Mouse (Mus musculus): ENCODE results near the gene Clasp2.

GRCm38 (mm10) chr9:113924883-113925282 is 183.6 kb downstream of the Clasp2 start:
- TF ChIP-seq POLR2A (IDR thresholded peaks at IDR 0.05; ENCODE audit: extremely low read depth, insufficient read depth, low read length) (no peak), CTCF (IDR thresholded peaks at IDR 0.05; ENCODE audit: low read depth, low read length) (no peak)

Measured in liver, adult 2 months (tissue).